Mouse (Mus musculus) urinary bladder, postnatal 14 days (tissue): ENCODE results near the gene Mag.

Source experiments
- DNase-seq: peaks from one replicate; pipeline ENCODE4 v3.0.0; 2021; ENCODE audit warnings: low spot score

The Mag gene

GRCm38 (mm10) chr7:30873083-30873482 is 41.6 kb downstream of the Mag start:
- DNase-seq, result peak; percentile 85

GRCm38 (mm10) chr7:30863386-30863785 is 51.3 kb downstream of the Mag start:
- DNase-seq, result no peak

GRCm38 (mm10) chr7:30861464-30861863 is 53.2 kb downstream of the Mag start, which contains the start of gene Ffar1:
Gene Ffar1, minus strand, starts transcription at chr7:30861564.
- DNase-seq, result no peak

GRCm38 (mm10) chr7:30859635-30860402 is 54.9 kb downstream of the Mag start:
- peak; percentile 56 for DNase-seq

- peak; percentile 84 for DNase-seq
Observed at GRCm38 (mm10) chr7:30859290-30859634, 55.4 kb downstream of the Mag start.

- DNase-seq, result no peak
Observed at GRCm38 (mm10) chr7:30857746-30858145, 56.9 kb downstream of the Mag start.

- DNase-seq, result no peak
Observed at GRCm38 (mm10) chr7:30856078-30856477, 58.6 kb downstream of the Mag start, which contains the start of gene Ffar3. Gene Ffar3, minus strand, starts transcription at chr7:30856178.

- DNase-seq, result no peak
Observed at GRCm38 (mm10) chr7:30851421-30851820, 63.3 kb downstream of the Mag start.
